Mouse (Mus musculus) ES-E14 (cell line): Measurements from ENCODE around the gene Mia2. TPM values are rescaled to one million over a fixed set of nuclear protein-coding genes. Genes with fewer than 3 reads are reported as not detected.
"Not testable (repeated sequence)": the region's sequence is repeated elsewhere in the genome, so short reads cannot be mapped to it uniquely, and the experiment has no call there.

Experiments
- DNase-seq: peaks from one replicate; pipeline ENCODE4 v3.0.0-alpha.2; 2013; ENCODE audit warnings: low read depth, low spot score
- H3K27ac ChIP-seq: 2 replicates; pipeline ENCODE4 v1.5.1; 2012; ENCODE audit warnings: low read depth, mild to moderate bottlenecking, low read length, moderate library complexity, mixed read lengths; ENCODE audit not compliant: poor library complexity, insufficient read depth, severe bottlenecking
- H3K36me3 ChIP-seq: 2 replicates; pipeline ENCODE4 v1.6.1; 2012; ENCODE audit warnings: mild to moderate bottlenecking, low read length, moderate library complexity, mixed read lengths; ENCODE audit not compliant: control insufficient read depth, poor library complexity, insufficient read depth, severe bottlenecking
- H3K4me1 ChIP-seq, 2 experiments: fragments of 150-350 bp in 1 of 2; sonication (generic) in 1 of 2; 2 replicates each; pipeline ENCODE4 v1.6.1; 2012; ENCODE audit warnings: low read length in 2 of 2, mild to moderate bottlenecking in 1 of 2, mixed read lengths in 1 of 2; ENCODE audit not compliant: control insufficient read depth in 2 of 2, insufficient read depth in 2 of 2, poor library complexity in 1 of 2
- H3K4me3 ChIP-seq, 2 experiments: fragments of 150-350 bp in 1 of 2; sonication (generic) in 1 of 2; 2 replicates each; pipeline ENCODE4 v1.5.1; 2012; ENCODE audit warnings: low read length in 2 of 2, low read depth in 1 of 2, mild to moderate bottlenecking in 1 of 2, mixed read lengths in 1 of 2; ENCODE audit not compliant: insufficient read depth in 1 of 2, poor library complexity in 1 of 2, severe bottlenecking in 1 of 2
- H3K9ac ChIP-seq: 2 replicates; pipeline ENCODE4 v1.6.1; 2012; ENCODE audit warnings: low read depth, mild to moderate bottlenecking, low read length, mixed read lengths; ENCODE audit not compliant: poor library complexity, insufficient read depth, severe bottlenecking
- H3K9me3 ChIP-seq: fragments of 150-350 bp; sonication (generic); 2 replicates; pipeline ENCODE4 v1.6.1; 2012; ENCODE audit warnings: low read depth, mild to moderate bottlenecking, low read length; ENCODE audit not compliant: control insufficient read depth, insufficient read depth
- CHD2 ChIP-seq: IDR thresholded peaks from 2 replicates; pipeline ENCODE4 v1.6.1; 2014; ENCODE audit warnings: mild to moderate bottlenecking, low read depth, low read length, inconsistent platforms
- HCFC1 ChIP-seq: IDR thresholded peaks from 2 replicates; pipeline ENCODE4 v1.6.1; 2012; ENCODE audit warnings: low read length, inconsistent platforms, borderline replicate concordance; ENCODE audit not compliant: insufficient read depth
- ZC3H11A ChIP-seq: IDR thresholded peaks from 2 replicates; pipeline ENCODE4 v1.6.1; 2012; ENCODE audit warnings: low read depth, mild to moderate bottlenecking, inconsistent platforms, low read length, borderline replicate concordance
- ZNF384 ChIP-seq: IDR thresholded peaks from 2 replicates; pipeline ENCODE4 v1.6.1; 2012; ENCODE audit warnings: low read depth, low read length, inconsistent platforms
- in situ Hi-C, 2 experiments: fragments of 600-800 bp; cut with MboI; formaldehyde crosslinking; loops; one replicate each; pipeline ENCODE4 v1.15.1; 2025; ENCODE audit warnings: low sequenced_read_pairs in 2 of 2, inconsistent platforms in 1 of 2; ENCODE audit not compliant: unreplicated experiment in 2 of 2
- total RNA-seq: library from RNA; depleted of rRNA; stranded (reverse); fragments of 300-350 nt; gene quantifications from 2 replicates; pipeline ENCODE4 v1.2.3, GENCODE M21; 2012; rRNA removed

The Mia2 gene
- total RNA-seq, 1 experiment = 45.8 TPM

DNA sequence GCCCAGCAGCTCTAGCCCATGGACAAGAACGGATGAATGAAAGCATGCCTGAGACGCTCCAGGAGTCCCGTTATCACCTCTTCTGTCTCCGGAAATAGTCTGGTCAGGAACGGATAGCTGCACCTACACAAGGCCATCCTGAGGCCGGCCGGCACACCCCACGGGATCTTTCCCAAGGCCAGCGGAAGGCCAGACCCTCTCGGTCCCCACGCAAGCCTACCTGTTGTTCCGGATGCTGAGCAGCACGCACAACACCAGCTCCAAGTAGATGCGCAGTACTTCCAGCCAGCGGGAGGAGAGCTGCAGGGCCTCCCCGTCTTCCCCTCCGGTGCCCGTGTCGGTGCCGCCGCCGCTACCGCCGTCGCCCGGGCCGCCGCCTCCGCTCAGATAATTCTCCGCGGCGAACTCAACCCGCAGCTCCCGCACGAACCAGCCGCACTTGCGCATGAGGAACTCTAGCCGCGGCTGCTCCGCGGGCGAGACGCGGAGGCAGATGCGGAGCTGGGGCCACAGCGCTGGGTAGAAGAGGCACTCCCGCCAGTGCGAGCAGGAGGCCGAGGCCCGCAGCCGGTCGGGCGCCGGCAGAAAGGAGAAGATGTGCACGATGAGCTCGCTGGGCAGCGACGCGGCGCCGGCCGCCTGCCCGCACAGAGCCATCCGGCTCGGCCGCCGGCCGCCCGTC lies 123.2 kb downstream of the Mia2 start:
- Histone ChIP-seq H3K36me3 (no peaks in the 10 kb centered on the region), H3K9me3 (no peaks in the 10 kb centered on the region), H3K4me1 (peaks cover 2 to 4% of the 10 kb centered on the region in 2 experiments; a peak in 3 of 4 replicates), H3K4me3 (peak overlapping the region; percentile 89 to 99), H3K27ac (no peak overlapping the region; the same call in 1 of the 2 replicates), H3K9ac (peak overlapping the region; percentile 96)
- no peak for TF ChIP-seq CHD2
- TF ChIP-seq HCFC1 = peak; percentile 20; the same call in 1 of the 2 replicates
- in situ Hi-C loops = no loop called here
- no peak for DNase-seq

DNA sequence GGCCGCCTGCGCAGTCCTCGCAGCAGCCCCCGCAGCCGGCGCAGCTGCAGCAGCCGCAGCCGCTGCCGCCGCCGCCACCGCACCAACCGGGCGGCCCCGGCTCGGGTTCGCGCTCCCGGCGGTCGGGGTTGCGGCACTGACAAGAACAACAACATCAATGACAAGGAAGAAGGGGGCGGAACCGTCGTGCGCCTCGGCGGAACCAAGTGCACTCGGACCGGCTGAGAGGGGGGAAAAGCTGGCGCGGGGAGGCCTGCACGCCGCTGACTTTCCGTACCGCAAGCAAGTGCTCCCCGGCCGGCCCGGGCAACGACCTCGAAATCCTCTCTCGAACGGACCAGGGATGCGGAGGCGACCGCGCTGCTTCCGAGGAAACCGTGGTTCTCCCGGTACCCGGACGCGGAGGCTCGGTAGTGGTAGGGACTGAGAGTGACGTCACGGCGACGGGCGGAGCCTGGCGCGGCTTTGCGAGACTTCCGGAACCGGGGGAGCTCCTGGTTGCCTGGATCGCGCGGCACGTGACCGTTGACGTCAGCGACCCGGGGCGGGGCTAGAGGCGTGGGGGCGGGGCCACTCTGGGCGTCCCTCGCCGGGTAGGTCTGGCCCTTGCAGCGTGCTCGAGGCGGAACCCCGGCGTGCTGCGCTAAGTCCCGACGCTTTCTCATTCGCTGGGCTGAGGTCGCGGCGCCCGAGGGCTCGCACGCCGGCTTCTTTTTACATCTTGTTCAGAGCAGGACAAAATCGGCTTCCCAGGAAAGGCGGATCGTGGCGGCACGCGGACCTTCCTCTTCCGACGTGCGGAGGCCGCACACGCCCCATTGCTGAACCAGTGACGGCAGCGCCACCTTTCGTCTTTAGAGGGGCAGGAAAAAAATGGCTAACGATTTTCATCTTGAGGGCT lies 124.0 kb downstream of the Mia2 start, which contains the start of gene Fbxo33:
Fbxo33 (minus strand) TSS at position 401 of the 901 bp plus-strand sequence.
- in situ Hi-C loops = no loop called here
- no peaks in the 10 kb centered on the region for H3K9me3 ChIP-seq
- H3K9ac ChIP-seq = peak within 1 kb of the TSS; percentile 96
- peaks cover 2 to 4% of the 10 kb centered on the region in 2 experiments; a peak in 3 of 4 replicates for H3K4me1 ChIP-seq
- peak within 1 kb of the TSS; percentile 89 to 99 for H3K4me3 ChIP-seq
- TF ChIP-seq CHD2 (no peak), HCFC1 (peak; percentile 47; the same call in 1 of the 2 replicates)
- peak; percentile 93 for DNase-seq
- peak within 1 kb of the TSS; percentile 89 for H3K27ac ChIP-seq
- no peaks in the 10 kb centered on the region for H3K36me3 ChIP-seq

DNA sequence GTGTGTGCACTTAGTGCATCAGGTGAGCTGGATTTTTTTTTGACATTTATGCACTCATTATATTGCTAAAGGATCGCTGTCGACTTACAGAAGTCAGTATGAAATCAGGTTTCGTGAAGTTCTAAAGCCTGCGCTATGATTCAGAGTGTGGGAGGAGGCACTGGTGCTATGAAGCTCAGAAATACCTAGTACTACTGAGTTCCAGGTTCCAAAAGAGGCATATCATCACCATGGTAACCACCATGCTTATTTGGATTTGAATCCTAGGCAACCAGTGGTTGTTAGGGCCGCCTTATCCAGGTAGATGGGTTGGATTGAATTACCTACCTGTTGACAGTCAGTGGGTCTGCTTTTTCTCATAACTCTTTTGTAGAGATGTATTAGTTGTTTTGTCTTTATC lies 132.8 kb downstream of the Mia2 start:
- in situ Hi-C loops = no loop called here
- Histone ChIP-seq H3K9ac (no peak overlapping the region), H3K27ac (no peak overlapping the region), H3K36me3 (no peaks in the 10 kb centered on the region), H3K4me3 (no peak overlapping the region), H3K9me3 (no peaks in the 10 kb centered on the region), H3K4me1 (no peaks in the 10 kb centered on the region)
- no peak for TF ChIP-seq HCFC1
- TF ChIP-seq ZC3H11A = no peak
- no peak for TF ChIP-seq CHD2
- no peak for TF ChIP-seq ZNF384
- no peak for DNase-seq

DNA sequence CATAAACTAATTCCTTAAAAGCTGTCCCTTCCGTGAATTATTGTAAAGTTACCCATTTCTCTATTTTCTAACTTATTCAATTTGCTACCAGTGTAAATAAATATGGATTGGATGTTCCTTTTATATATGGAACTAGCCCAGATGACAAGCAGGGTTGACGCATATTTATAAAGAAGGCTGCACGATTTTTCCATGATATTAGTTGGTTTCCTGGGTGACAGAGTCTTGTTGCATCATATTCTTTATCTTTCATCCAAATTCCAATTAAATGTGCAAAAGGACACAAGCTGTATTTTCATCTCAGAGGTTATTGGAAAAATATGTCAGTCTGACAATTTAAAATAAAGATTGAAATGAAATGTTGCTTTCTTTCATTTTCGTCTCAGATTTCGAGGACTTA lies 142.8 kb downstream of the Mia2 start:
- TF ChIP-seq ZC3H11A (no peak), ZNF384 (no peak)
- Histone ChIP-seq H3K4me1 (no peaks in the 10 kb centered on the region), H3K9ac (no peak overlapping the region), H3K9me3 (no peaks in the 10 kb centered on the region), H3K36me3 (no peaks in the 10 kb centered on the region), H3K4me3 (no peak overlapping the region), H3K27ac (no peak overlapping the region)
- in situ Hi-C loops = no loop called here
- no peak for DNase-seq

DNA sequence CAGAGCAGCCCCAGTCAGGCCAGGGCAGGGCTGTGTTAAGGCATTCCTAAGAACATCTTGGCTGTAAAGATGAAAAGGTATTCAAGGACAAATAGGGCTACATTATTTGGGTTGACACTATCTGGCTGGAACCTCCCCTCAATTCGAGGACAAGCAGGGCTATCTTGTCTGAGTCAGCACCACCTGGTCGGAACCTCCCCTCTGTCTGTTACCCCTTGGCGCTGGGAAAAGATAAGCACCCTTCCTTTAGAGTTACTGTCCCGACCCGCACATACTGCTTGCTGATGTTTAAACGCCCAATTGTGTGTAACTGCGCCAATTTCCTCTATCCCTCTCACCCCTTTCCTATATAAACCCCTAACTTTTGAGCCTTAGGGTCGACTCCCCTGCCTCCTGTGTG lies 145.4 kb downstream of the Mia2 start:
- H3K36me3 ChIP-seq, in situ Hi-C loops, H3K9ac ChIP-seq, H3K4me1 ChIP-seq, H3K4me3 ChIP-seq, H3K27ac ChIP-seq, DNase-seq, H3K9me3 ChIP-seq: not testable (repeated sequence)

Other genes with a start within 250 kb of the Mia2 start
- gene Sec23a, start 83.8 kb upstream of the Mia2 start, total RNA-seq = 30.5 and 37.7 TPM in 2 replicates
- 21.7 and 24.5 TPM in 2 replicates for gene Gemin2, start 82.4 kb upstream of the Mia2 start, total RNA-seq
- 35.8 and 44.1 TPM in 2 replicates for gene Trappc6b, start 34.3 kb upstream of the Mia2 start, total RNA-seq
- 46.4 and 54.1 TPM in 2 replicates for gene Pnn, start 28.9 kb upstream of the Mia2 start, total RNA-seq
- gene Fbxo33, start 123.9 kb downstream of the Mia2 start, total RNA-seq = 41.5 and 47.4 TPM in 2 replicates